In the genomic region with DNA sequence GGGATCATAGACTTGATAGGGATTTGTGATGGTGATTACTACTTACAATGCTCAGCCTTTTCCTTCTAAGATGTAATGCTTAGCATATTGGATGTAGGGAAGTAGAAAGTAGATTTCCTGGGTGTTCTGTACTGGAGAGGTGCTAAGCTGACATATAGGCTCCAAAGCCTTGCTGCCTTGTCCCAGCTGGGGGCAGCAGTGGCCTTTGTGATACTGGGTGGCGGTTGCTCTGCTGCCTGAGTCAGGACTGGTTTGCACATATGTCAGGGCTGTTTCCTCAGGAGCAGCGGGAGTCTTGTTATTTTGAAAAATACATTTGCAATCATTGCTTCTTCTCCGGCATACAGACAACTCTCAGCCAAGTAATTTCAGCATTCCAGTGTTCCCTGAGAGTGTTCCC, we compare ENCODE assay signal across 8 mouse cellular contexts. TPM values are rescaled to one million over a fixed set of nuclear protein-coding genes. Genes with fewer than 3 reads are reported as not detected.
A peak's percentile ranks its signal among the peaks of the same experiment; 100 is the strongest.
DNase-seq lines count a peak whose midpoint lies in the region; ATAC-seq and TF ChIP-seq lines count a peak whose summit lies in the region.

No protein-coding gene starts in this region.

- H3K4me3 ChIP-seq in ES-E14 (ENCODE audit: insufficient read depth in 1 of 2, low read depth in 1 of 2, low read length in 2 of 2, poor library complexity in 1 of 2, severe bottlenecking in 1 of 2): no peak overlapping the region
- no peak overlapping the region for H3K4me3 ChIP-seq in hindbrain, embryonic 14.5 days (replicated peaks; ENCODE audit: low read length)

- no peak overlapping the region for H3K9ac ChIP-seq in ES-E14 (ENCODE audit: insufficient read depth, low read depth, low read length, poor library complexity, severe bottlenecking)
- H3K9ac ChIP-seq in hindbrain, embryonic 14.5 days: no peak overlapping the region

- in situ Hi-C loops in ES-E14 (cut with MboI; ENCODE audit: low sequenced_read_pairs in 2 of 2, unreplicated experiment in 2 of 2): no loop called here

- peak; percentile 73 to 78 for DNase-seq in kidney, postnatal 4 days
- DNase-seq in kidney, adult 9 months: no peak
- DNase-seq in ES-E14 (ENCODE audit: low read depth, low spot score): no peak
- peak; percentile 49 for DNase-seq in adrenal gland, adult 8-10 months
- DNase-seq in hindbrain, embryonic 14.5 days (ENCODE audit: low spot score): peak; percentile 49
- no peak for DNase-seq in yolk sac, embryonic 10.5 days (ENCODE audit: low spot score)
- no peak for DNase-seq in frontal cortex, postnatal 36 days (ENCODE audit: low spot score in 2 of 2)

- no peaks in the 10 kb centered on the region for H3K27me3 ChIP-seq in hindbrain, embryonic 14.5 days (ENCODE audit: control insufficient read depth, insufficient read depth, low read length)

- H3K4me2 ChIP-seq in hindbrain, embryonic 14.5 days (replicated peaks): no peak overlapping the region

- H3K9me3 ChIP-seq in ES-E14 (ENCODE audit: control insufficient read depth, insufficient read depth, low read depth, low read length): no peaks in the 10 kb centered on the region
- H3K9me3 ChIP-seq in hindbrain, embryonic 14.5 days (ENCODE audit: control insufficient read depth, low read length): no peaks in the 10 kb centered on the region

- peaks cover 0 to 2% of the 10 kb centered on the region in 2 experiments; a peak in 1 of 4 replicates for H3K4me1 ChIP-seq in ES-E14 (ENCODE audit: control insufficient read depth in 2 of 2, insufficient read depth in 2 of 2, low read length in 2 of 2, poor library complexity in 1 of 2)
- H3K4me1 ChIP-seq in hindbrain, embryonic 14.5 days (replicated peaks; ENCODE audit: control insufficient read depth, insufficient read depth, low read length): no peaks in the 10 kb centered on the region

- no peak overlapping the region for H3K27ac ChIP-seq in ES-E14 (ENCODE audit: insufficient read depth, low read depth, low read length, poor library complexity, severe bottlenecking)
- H3K27ac ChIP-seq in hindbrain, embryonic 14.5 days: no peak overlapping the region

- no peaks in the 10 kb centered on the region for H3K36me3 ChIP-seq in ES-E14 (ENCODE audit: control insufficient read depth, insufficient read depth, low read length, poor library complexity, severe bottlenecking)
- H3K36me3 ChIP-seq in hindbrain, embryonic 14.5 days (replicated peaks; ENCODE audit: control insufficient read depth, insufficient read depth): no peaks in the 10 kb centered on the region

- 68% methylated on average over 3 of the region's 3 CpGs for WGBS in hindbrain, embryonic 14.5 days

- peak; percentile 74 for ATAC-seq in hindbrain, embryonic 14.5 days (ENCODE audit: low FRiP score)
- ATAC-seq in erythroblast, adult 5-6 weeks (replicated peaks; ENCODE audit: low FRiP score, poor library complexity, severe bottlenecking): no peak

TF ChIP-seq in ES-E14, 5 proteins besides CTCF, POLR2A, EP300 and RAD21:
- TF ChIP-seq HCFC1 (IDR thresholded peaks at IDR 0.05; ENCODE audit: borderline replicate concordance, insufficient read depth, low read length) (no peak), MAFK (IDR thresholded peaks at IDR 0.05; ENCODE audit: insufficient read depth, low read depth, low read length) (no peak), ZC3H11A (IDR thresholded peaks at IDR 0.05; ENCODE audit: borderline replicate concordance, low read depth, low read length) (peak; percentile 34; the same call in 1 of the 2 replicates)

RNA-seq across cellular contexts. Expression of gene Fam173b, which starts 9.4 kb away (rescaled TPM):
- 13.1 and 17.2 TPM in 2 replicates for total RNA-seq in ES-E14 (2012; rRNA removed)
- 10 to 100 TPM; 25.9 to 29.7 (median 27.9) TPM for total RNA-seq in adrenal gland, adult 8-10 months (2022)
- 10.5 and 12.1 TPM in 2 replicates for polyA plus RNA-seq in hindbrain, embryonic 14.5 days (2014; fragmentation: Nextera tagmentation; extraction: Ambion mirVana)
- total RNA-seq in erythroblast, adult 5-6 weeks (2015; ENCODE audit: low replicate concordance): 5.4 and 6.5 TPM in 2 replicates
- 2.1 and 2.4 TPM in 2 replicates for total RNA-seq in erythroblast, adult 5-6 weeks (2017; ENCODE audit: low replicate concordance)

RNA-seq across cellular contexts. Expression of gene Cct5, which starts 9.4 kb away (rescaled TPM):
- 590 and 695 TPM in 2 replicates for total RNA-seq in ES-E14 (2012; rRNA removed)
- total RNA-seq in adrenal gland, adult 8-10 months (2022): 100 to 1,000 TPM; 232 to 302 (median 271) TPM
- polyA plus RNA-seq in hindbrain, embryonic 14.5 days (2014; fragmentation: Nextera tagmentation; extraction: Ambion mirVana): 521 and 542 TPM in 2 replicates
- 78.2 and 109 TPM in 2 replicates for total RNA-seq in erythroblast, adult 5-6 weeks (2015; ENCODE audit: low replicate concordance)
- total RNA-seq in erythroblast, adult 5-6 weeks (2017; ENCODE audit: low replicate concordance): 91.2 and 109 TPM in 2 replicates

RNA-seq across cellular contexts. Expression of gene Cmbl, which starts 45.8 kb away (rescaled TPM):
- total RNA-seq in ES-E14 (2012; rRNA removed): 0.48 and 0.76 TPM in 2 replicates
- total RNA-seq in adrenal gland, adult 8-10 months (2022): 100 to 1,000 TPM; 160 to 274 (median 195) TPM
- polyA plus RNA-seq in hindbrain, embryonic 14.5 days (2014; fragmentation: Nextera tagmentation; extraction: Ambion mirVana): 8.8 and 9.1 TPM in 2 replicates
- 2.3 TPM in 1 of 2 replicates, not detected in the other for total RNA-seq in erythroblast, adult 5-6 weeks (2015; ENCODE audit: low replicate concordance)
- 3.5 and 6.5 TPM in 2 replicates for total RNA-seq in erythroblast, adult 5-6 weeks (2017; ENCODE audit: low replicate concordance)

Comparison
In these comparisons a context has a peak if more than half of its experiments do, and no peak if none do; other contexts are left out.
1. DNase-seq: peak in kidney, postnatal 4 days (2 of 2), adrenal gland, adult 8-10 months (single experiment) and hindbrain, embryonic 14.5 days (single experiment); none in kidney, adult 9 months (single experiment), ES-E14 (single experiment), yolk sac, embryonic 10.5 days (single experiment) and frontal cortex, postnatal 36 days (0 of 2).
2. RNA of gene Cmbl, which starts 45.8 kb away (total RNA-seq): 160 to 274 TPM in adrenal gland, adult 8-10 months; 2.3 to 6.5 TPM in erythroblast, adult 5-6 weeks and 0.48 to 0.76 TPM in ES-E14; every median in the first group is over 10 times any median in the second.